Mouse (Mus musculus) olfactory bulb, adult 2 months (tissue): ENCODE results near the gene Hnrnpul1.

Experiments used
- CTCF ChIP-seq: fragments of 200-500 bp; IDR thresholded peaks from 2 replicates; pipeline ENCODE4 v1.5.1; 2012; ENCODE audit warnings: low read depth, mild to moderate bottlenecking, low read length, moderate library complexity; ENCODE audit not compliant: insufficient read depth
- POLR2A ChIP-seq: fragments of 200-500 bp; IDR thresholded peaks from 2 replicates; pipeline ENCODE4 v1.6.1; 2012; ENCODE audit warnings: mild to moderate bottlenecking, low read depth, low read length, moderate library complexity; ENCODE audit not compliant: insufficient read depth

DNA sequence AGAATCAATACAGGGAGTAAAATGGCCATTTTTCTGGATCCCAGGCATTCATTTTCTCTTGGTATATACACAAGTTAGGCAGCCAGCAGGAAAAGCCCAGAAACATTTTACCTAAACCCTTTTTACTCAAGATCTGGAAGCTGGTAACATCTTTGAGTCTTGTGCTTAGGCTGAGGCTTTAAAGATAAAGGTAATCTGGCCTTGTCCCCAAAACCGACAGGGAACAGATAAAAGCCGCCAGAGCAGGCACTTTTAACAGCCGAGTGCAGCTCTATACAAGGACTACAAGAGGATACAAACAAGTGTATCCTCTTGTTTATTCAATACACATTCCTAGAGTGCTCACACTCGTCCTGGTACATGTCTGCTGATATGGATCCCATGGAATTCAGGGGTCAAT lies 19.6 kb downstream of the Hnrnpul1 start:
- TF ChIP-seq CTCF (no peak), POLR2A (no peak)
